Mouse (Mus musculus) midbrain, embryonic 12.5 days (tissue): ENCODE measurements around the gene Lrig2. TPM values are rescaled to one million over a fixed set of nuclear protein-coding genes. Genes with fewer than 3 reads are reported as not detected.

ENCODE experiments used
- ATAC-seq: fragments of 200-750 bp; cut with Nextera tagmentation; 2 replicates; pipeline ENCODE4 v1.8.0; 2017; ENCODE audit warnings: low read depth, moderate TSS enrichment, moderate library complexity; ENCODE audit not compliant: low FRiP score
- H3K27ac ChIP-seq: fragments of 300-500 bp; sonication (generic); replicated peaks from 2 replicates; pipeline ENCODE4 v1.5.1; 2016; ENCODE audit warnings: mild to moderate bottlenecking
- H3K27me3 ChIP-seq: fragments of 300-500 bp; sonication (generic); 2 replicates; pipeline ENCODE4 v1.6.1; 2016; ENCODE audit warnings: mild to moderate bottlenecking
- H3K36me3 ChIP-seq: fragments of 300-500 bp; sonication (generic); 2 replicates; pipeline ENCODE4 v1.6.1; 2016
- H3K4me1 ChIP-seq: fragments of 300-500 bp; sonication (generic); 2 replicates; pipeline ENCODE4 v1.6.1; 2016
- H3K4me2 ChIP-seq: fragments of 300-500 bp; sonication (generic); replicated peaks from 2 replicates; pipeline ENCODE4 v1.6.1; 2016; ENCODE audit warnings: mild to moderate bottlenecking, moderate library complexity
- H3K4me3 ChIP-seq: fragments of 300-500 bp; sonication (generic); 2 replicates; pipeline ENCODE4 v1.5.1; 2016; ENCODE audit warnings: mild to moderate bottlenecking
- H3K9ac ChIP-seq: fragments of 300-500 bp; sonication (generic); replicated peaks from 2 replicates; pipeline ENCODE4 v1.6.1; 2016; ENCODE audit warnings: mild to moderate bottlenecking, moderate library complexity
- H3K9me3 ChIP-seq: fragments of 300-500 bp; sonication (generic); 2 replicates; pipeline ENCODE4 v1.6.1; 2016; ENCODE audit warnings: mild to moderate bottlenecking
- WGBS: fragments of 180-500 bp; shearing (Covaris S2); methylation state at CpG from one replicate; pipeline ENCODE4 v1.1.7; 2016; 5-methylcytosine and 5-hydroxymethylcytosine counted together
- polyA plus RNA-seq: library from polyadenylated mRNA; unstranded; fragments of >200 nt; fragmentation: Nextera tagmentation; extraction: Ambion mirVana; gene quantifications from 2 replicates; pipeline ENCODE4 v1.2.1, GENCODE M21; 2016

The Lrig2 gene
- 31.3 and 36.3 TPM in 2 replicates for polyA plus RNA-seq

DNA sequence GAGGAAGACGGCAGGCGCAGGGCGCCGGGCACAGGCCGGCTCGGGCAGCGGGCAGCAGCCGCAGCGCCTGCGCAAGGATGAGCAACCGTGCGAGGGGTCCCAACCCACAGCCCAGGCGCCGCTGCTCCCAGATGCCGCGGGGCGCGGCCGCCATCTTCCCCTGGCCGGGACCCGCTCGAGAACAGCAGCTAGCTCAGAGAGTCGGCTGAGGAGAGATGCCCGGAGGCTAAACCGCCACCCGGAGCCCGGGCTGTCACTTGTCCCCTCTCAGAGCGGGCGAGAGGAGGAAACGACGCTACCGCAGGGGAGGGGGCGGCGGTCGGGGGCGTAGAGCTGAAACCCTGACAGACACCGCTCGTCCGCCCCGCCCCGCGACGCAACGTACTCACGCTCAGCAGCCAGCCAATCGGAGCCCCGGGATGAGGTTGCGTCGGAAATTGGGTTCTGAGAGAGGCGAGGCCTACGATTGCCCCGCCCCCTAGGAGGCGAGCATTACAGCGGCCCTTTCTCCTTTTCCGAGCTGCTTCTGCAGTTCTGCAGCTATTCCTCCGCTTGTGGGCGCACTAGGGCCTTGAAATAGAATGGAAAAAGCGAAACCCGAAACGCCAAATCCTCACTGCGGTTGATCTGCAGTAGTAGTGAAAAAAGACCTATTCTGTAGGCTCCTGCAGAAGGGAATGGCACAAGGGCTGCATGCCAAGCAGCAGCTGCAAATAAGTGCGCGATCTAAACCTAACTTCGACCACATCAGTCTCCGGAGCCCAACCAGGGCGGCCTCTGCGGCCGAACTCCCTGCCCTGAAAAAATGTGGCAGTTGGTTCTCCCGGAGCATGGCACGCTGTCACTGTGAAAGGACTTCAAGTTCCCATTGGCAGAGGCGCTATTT, at the start of gene Lrig2:
Gene Lrig2, minus strand, starts transcription at position 381 of the 886 bp plus-strand sequence.
- Histone ChIP-seq H3K36me3 (no peaks in the 10 kb centered on the region), H3K4me1 (peaks cover 16% of the 10 kb centered on the region), H3K4me3 (peak within 1 kb of the TSS; percentile 94), H3K4me2 (peak within 1 kb of the TSS; percentile 68), H3K27ac (peak within 1 kb of the TSS; percentile 98), H3K9me3 (no peaks in the 10 kb centered on the region), H3K9ac (peak within 1 kb of the TSS; percentile 81), H3K27me3 (no peaks in the 10 kb centered on the region)
- under 1% methylated on average over 70 of the region's 71 CpGs for WGBS
- ATAC-seq = peak; percentile 98

DNA sequence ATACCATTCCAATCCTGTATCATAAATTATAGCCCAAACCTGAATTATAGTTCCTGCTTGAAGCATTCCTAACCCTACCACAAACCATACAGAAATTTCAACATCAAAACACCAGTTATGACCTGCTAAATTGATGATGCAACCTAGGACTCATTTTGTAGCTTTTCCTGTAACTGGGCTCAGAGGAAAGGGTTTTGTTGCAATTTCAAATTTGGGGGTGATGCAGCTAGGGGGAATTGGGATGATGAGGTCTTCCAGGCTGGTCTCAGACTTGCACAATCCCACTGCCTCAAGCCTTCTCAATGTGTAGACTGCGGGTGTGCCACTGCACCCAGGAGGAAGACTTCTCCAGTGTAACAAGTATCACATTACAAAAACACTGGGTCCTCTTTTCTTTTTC, 44.9 kb upstream of the Lrig2 start:
- Histone ChIP-seq H3K9me3 (no peaks in the 10 kb centered on the region), H3K27me3 (no peaks in the 10 kb centered on the region), H3K27ac (no peak overlapping the region), H3K4me1 (no peaks in the 10 kb centered on the region), H3K36me3 (no peaks in the 10 kb centered on the region), H3K9ac (no peak overlapping the region), H3K4me3 (no peak overlapping the region), H3K4me2 (no peak overlapping the region)
- ATAC-seq = no peak
- WGBS = 85% methylated on average over 1 of the region's 1 CpGs

DNA sequence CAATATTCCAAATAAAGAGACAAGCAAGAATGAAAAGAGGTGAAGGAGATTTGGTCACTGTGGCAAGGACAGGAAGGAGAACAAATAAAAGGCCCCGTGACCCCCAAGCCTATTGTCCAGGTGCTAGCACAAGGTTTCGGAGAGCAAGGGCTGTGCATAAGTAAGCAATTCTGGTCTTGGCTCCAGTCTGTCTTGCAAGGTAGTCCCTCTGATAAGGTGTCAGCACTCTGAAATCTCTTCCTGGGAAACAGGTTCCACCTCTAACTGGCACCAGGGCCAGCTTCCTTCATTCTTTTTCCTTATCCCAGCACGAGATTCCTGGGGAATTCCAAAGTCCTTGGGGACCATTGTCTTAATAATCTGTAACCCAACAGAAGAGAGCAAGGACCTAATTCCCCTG, 38.9 kb upstream of the Lrig2 start:
- Histone ChIP-seq H3K4me3 (no peak overlapping the region), H3K9me3 (no peaks in the 10 kb centered on the region), H3K27me3 (no peaks in the 10 kb centered on the region), H3K4me1 (no peaks in the 10 kb centered on the region), H3K4me2 (no peak overlapping the region), H3K27ac (no peak overlapping the region), H3K36me3 (no peaks in the 10 kb centered on the region), H3K9ac (no peak overlapping the region)
- ATAC-seq = no peak
- 42% methylated on average over 3 of the region's 3 CpGs for WGBS

DNA sequence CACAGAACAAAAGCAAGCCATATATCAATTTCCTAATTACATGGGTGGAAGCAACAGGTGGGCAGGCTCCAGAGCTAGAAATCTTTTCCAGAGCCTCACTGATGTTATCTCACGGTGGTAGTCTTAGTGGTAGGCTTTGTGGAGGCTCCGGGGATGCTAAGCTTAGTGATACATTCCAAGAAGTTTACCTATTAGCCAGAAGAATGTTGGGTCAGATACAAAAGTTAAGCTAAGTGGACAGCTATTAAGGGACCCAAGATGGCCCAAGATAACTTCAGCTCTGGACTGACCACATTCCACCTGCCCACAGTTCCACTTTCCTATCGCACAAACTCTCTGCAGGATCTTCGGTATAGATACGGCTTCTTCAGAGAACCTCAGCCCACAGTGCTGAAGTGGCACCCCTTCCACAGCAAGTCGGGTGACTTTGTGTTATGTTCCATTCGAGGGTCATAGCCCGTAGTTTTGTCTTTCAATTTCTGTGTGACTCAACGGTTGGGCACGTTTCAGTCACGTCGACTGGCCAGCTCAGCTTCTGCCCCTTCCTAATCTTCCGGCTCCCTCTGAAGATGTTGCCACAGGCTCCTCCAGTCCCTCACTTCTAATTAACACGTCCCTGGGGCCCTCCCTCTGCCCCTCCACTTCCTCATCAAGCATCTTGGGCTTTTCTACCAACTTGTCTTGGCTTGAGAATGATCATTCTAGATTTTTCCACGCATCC, 36.8 kb upstream of the Lrig2 start:
- Histone ChIP-seq H3K27me3 (no peaks in the 10 kb centered on the region), H3K9me3 (no peaks in the 10 kb centered on the region), H3K27ac (no peak overlapping the region), H3K4me1 (no peaks in the 10 kb centered on the region), H3K4me3 (no peak overlapping the region), H3K36me3 (no peaks in the 10 kb centered on the region), H3K4me2 (no peak overlapping the region), H3K9ac (no peak overlapping the region)
- 73% methylated on average over 15 of the region's 15 CpGs for WGBS
- no peak for ATAC-seq

DNA sequence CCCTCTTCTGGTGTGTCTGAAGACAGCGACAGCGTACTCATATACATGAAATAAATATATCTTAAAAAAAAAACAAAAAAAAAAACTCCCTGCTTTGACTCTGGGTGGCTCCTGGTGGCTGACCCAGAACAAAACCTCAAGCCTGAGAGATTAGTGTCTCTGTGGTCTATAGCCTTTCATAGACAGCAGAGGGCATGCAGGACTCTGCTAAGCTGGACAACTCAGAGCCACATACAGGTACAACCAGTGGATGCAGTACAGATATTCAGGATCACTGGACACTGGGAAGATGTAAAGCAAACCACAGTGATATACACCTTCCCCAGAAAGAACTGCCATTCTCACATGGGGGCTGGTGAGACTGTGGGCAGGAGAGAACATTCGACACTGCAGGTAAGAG, 32.1 kb upstream of the Lrig2 start:
- H3K9ac ChIP-seq = no peak overlapping the region
- H3K4me2 ChIP-seq = no peak overlapping the region
- WGBS = 94% methylated on average over 3 of the region's 3 CpGs
- H3K9me3 ChIP-seq = no peaks in the 10 kb centered on the region
- H3K4me3 ChIP-seq = no peak overlapping the region
- ATAC-seq = no peak
- no peaks in the 10 kb centered on the region for H3K36me3 ChIP-seq
- no peak overlapping the region for H3K27ac ChIP-seq
- H3K27me3 ChIP-seq = no peaks in the 10 kb centered on the region
- H3K4me1 ChIP-seq = peaks cover 13% of the 10 kb centered on the region

DNA sequence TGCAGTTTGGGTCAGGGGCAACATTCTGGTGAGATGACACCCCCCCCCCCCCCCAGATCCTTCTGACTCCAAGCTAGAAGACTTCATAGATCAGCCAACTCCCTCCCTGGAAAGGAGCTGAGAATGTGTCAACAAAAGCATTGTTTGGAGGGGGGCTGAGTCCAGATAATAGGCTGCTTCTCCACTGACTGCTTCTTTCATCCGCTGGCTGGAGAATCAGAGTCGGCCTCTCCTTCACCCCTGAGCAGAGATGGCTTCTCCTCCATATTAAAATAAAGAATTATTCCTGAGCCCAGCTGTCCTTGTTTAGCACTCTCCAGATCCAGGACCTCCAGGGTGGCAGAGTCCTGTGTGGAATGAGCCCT, 30.3 kb upstream of the Lrig2 start:
- H3K4me3 ChIP-seq = peak overlapping the region; percentile 28
- H3K4me2 ChIP-seq = peak overlapping the region; percentile 56
- H3K4me1 ChIP-seq = peaks cover 13% of the 10 kb centered on the region
- 2% methylated on average over 2 of the region's 2 CpGs for WGBS
- peak; percentile 47; the same call in 1 of the 2 replicates for ATAC-seq
- no peaks in the 10 kb centered on the region for H3K36me3 ChIP-seq
- H3K27ac ChIP-seq = peak overlapping the region; percentile 78
- peak overlapping the region; percentile 50; the same call in 1 of the 2 replicates for H3K9ac ChIP-seq
- H3K27me3 ChIP-seq = no peaks in the 10 kb centered on the region
- H3K9me3 ChIP-seq = no peaks in the 10 kb centered on the region

DNA sequence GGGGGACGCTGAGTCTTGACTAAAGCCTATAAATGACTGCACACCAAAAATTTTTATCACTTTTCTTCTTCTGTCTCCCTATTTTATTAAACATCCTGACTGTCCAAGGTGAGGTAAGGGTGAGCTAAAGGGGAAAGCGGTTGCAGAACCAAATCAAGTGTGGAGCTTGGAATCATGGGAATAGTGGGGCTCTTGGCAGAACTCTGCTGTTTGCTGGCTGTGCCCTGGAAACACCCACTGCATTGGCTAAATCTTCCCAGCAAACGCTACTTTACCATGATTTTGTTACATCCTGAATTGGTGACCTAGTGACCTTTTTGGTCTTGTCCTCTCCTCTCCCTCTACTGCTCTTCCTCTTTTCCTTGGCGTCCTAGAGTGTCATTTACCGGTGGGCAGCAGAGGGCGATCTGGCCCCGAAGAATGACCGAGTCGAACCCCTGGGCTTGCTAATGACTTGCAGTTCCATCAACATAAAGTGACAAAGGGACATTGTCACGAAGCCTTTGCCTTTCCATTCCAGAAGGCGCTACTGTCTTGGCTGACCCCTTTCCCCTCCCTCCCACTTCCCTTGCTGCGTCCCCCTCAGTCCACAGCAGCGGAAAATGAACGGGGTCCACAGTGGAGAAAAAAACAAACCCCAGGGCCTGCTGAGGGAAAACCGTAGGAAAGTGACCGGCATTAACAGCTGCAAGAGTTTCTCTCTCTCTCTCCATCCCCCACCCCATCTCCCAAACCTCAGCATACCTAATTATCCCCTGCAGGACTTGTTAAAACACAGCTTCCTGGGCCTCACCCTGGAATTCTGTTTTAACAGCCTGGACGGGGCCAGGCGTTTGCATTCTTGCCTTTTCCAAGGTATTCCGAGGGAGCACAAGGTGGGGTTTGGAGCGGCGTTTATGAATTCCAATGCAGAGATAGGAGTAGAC, 29.7 kb upstream of the Lrig2 start:
- WGBS = 8% methylated on average over 21 of the region's 21 CpGs
- peak overlapping the region; percentile 50 for H3K9ac ChIP-seq
- no peaks in the 10 kb centered on the region for H3K36me3 ChIP-seq
- peak; percentile 82 for ATAC-seq
- no peaks in the 10 kb centered on the region for H3K27me3 ChIP-seq
- no peaks in the 10 kb centered on the region for H3K9me3 ChIP-seq
- H3K4me3 ChIP-seq = peak overlapping the region; percentile 28
- peak overlapping the region; percentile 78 for H3K27ac ChIP-seq
- peak overlapping the region; percentile 56 for H3K4me2 ChIP-seq
- peaks cover 13% of the 10 kb centered on the region for H3K4me1 ChIP-seq

DNA sequence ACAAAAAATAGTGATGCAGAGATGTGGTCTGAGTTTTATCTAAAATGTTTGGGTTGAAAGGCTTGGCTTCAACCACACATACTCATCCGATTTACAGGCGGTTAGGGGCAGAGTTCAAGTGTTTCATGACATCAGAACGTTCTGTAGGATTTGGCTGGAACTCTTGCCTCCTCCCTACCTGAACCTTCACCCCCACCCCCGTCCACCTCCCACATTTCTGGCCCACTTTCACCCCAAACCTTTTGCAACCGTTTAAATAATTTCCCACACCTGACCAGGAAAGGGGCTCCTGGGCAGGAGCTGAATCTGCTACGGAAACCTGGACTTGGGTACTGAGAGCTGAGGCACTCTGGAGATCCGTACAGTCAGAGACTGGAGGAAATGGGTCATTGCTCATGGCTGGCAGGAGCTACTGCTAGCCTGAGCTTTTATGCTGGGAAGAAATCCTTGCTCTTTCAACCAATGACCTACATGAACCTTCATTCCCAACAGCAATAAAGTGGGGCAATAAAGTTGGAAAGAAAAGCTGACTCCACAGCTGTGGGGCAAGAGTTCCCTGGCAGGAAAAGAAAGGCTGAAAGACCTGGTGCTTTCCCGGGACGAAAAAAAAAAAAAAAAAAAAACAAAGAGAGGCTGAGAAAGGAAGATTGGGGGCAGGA, 28.9 kb upstream of the Lrig2 start:
- no peak overlapping the region for H3K9ac ChIP-seq
- H3K4me2 ChIP-seq = no peak overlapping the region
- 73% methylated on average over 9 of the region's 9 CpGs for WGBS
- H3K4me3 ChIP-seq = no peak overlapping the region
- H3K27me3 ChIP-seq = no peaks in the 10 kb centered on the region
- H3K4me1 ChIP-seq = peaks cover 13% of the 10 kb centered on the region
- H3K9me3 ChIP-seq = no peaks in the 10 kb centered on the region
- ATAC-seq = no peak
- H3K36me3 ChIP-seq = no peaks in the 10 kb centered on the region
- no peak overlapping the region for H3K27ac ChIP-seq

DNA sequence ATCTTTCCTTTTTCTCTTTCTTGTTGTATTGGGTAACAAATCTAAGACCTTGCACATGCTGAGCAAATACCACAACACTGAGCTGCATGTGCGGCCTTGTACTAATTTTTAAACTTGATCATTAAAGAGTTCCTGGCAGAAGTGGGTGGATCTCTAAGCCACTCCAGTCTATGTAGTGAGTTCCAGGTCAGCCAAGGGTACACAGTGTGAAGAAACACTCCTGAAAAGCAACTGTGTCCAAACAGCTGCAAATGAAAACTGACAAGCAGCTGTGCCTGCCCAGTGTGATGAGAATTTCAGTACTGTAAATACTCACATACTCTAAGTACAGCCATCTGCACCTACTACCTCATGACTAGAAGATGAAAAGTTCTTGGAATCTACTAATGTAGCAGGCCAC, 21.5 kb upstream of the Lrig2 start:
- Histone ChIP-seq H3K27me3 (no peaks in the 10 kb centered on the region), H3K9me3 (no peaks in the 10 kb centered on the region), H3K4me1 (no peaks in the 10 kb centered on the region), H3K4me2 (no peak overlapping the region), H3K4me3 (no peak overlapping the region), H3K36me3 (no peaks in the 10 kb centered on the region), H3K27ac (no peak overlapping the region), H3K9ac (no peak overlapping the region)
- WGBS = 96% methylated on average over 1 of the region's 1 CpGs
- no peak for ATAC-seq

DNA sequence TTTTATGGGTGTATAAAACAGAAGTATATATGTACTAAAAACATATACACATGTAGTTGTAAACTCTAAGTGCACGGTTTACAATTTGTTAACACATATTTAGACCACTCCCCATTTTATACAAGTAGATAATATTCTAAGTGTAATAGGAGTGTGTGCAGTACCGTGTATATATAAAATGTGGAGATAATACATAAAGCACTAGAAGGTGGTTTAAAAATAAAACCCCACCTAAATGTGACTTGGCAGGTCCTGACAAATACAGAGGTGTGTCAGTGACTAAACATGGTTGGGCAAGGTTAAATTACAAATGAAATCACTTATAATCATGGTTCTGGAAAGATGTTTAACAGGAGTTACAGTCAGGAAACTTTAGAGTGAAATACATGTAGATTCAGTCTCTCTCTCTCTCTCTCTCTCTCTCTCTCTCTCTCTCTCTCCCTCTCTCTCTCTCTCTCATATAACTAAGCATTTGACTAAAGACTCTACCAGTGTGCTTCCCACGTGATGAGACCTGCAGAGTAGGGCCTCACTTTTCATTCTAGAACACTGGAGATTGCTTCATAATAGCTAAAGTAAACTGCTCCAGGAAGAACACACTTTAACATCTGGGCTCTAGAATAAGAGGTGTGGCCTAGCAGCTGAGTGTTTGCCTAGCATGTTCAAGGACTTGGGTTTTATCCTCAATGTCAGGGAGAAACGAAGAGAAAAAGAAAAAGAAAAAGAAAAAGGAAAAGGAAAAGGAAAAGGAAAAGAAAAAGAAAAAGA, 14.6 kb upstream of the Lrig2 start:
- no peak for ATAC-seq
- H3K9ac ChIP-seq = no peak overlapping the region
- no peaks in the 10 kb centered on the region for H3K4me1 ChIP-seq
- H3K4me2 ChIP-seq = no peak overlapping the region
- no peaks in the 10 kb centered on the region for H3K27me3 ChIP-seq
- no peaks in the 10 kb centered on the region for H3K36me3 ChIP-seq
- 79% methylated on average over 4 of the region's 4 CpGs for WGBS
- no peak overlapping the region for H3K4me3 ChIP-seq
- no peak overlapping the region for H3K27ac ChIP-seq
- H3K9me3 ChIP-seq = no peaks in the 10 kb centered on the region

DNA sequence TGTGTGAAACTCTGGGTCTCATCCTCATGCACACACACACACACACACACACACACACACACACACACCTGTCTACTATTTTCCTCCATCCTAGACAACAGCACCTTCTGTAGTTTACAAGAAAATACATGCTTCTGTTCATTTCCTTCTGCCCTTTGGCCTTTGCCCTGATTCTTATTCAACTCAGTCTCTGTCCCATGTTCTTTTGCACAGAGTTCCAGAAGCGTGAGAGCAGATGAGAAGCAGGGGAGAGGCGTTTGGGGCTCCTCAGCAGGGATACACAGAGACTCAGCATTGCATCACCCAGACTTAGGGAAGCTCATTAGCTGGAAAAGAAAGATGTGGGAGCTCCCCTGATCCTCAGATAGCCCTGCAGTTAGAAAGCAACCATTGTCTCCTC, 13.8 kb upstream of the Lrig2 start:
- Histone ChIP-seq H3K9me3 (no peaks in the 10 kb centered on the region), H3K4me2 (no peak overlapping the region), H3K36me3 (no peaks in the 10 kb centered on the region), H3K4me1 (no peaks in the 10 kb centered on the region), H3K27ac (no peak overlapping the region), H3K27me3 (no peaks in the 10 kb centered on the region), H3K4me3 (no peak overlapping the region), H3K9ac (no peak overlapping the region)
- 27% methylated on average over 2 of the region's 2 CpGs for WGBS
- ATAC-seq = no peak
